Mouse (Mus musculus) cerebellum, postnatal 10 days (tissue): ENCODE measurements around the gene Gatm.
A peak's percentile ranks its signal among the peaks of the same experiment; 100 is the strongest.

Experiments used
- DNase-seq, 2 experiments: peaks; one replicate each; pipeline ENCODE4 v3.0.0; 2021; ENCODE audit warnings: mixed read lengths in 2 of 2

The Gatm gene

GRCm38 (mm10) chr2:122605829-122606228 lies 5.3 kb downstream of the Gatm start:
- DNase-seq: peak in 1 of 2 experiments; percentile 25

- DNase-seq: no peak
Measured at GRCm38 (mm10) chr2:122601354-122601753, 9.7 kb downstream of the Gatm start.

GRCm38 (mm10) chr2:122599736-122600135 lies 11.4 kb downstream of the Gatm start:
- DNase-seq: peak; percentile 38 to 39

- DNase-seq: no peak
Measured at GRCm38 (mm10) chr2:122595461-122595860, 15.6 kb downstream of the Gatm start.

- no peak for DNase-seq
Measured at GRCm38 (mm10) chr2:122591213-122591612, 19.9 kb downstream of the Gatm start.

GRCm38 (mm10) chr2:122590351-122590750 lies 20.8 kb downstream of the Gatm start:
- no peak for DNase-seq

GRCm38 (mm10) chr2:122587861-122588519 lies 23.1 kb downstream of the Gatm start:
- DNase-seq: peak in 1 of 2 experiments; percentile 21

GRCm38 (mm10) chr2:122586258-122586657 lies 24.8 kb downstream of the Gatm start:
- no peak for DNase-seq

GRCm38 (mm10) chr2:122582324-122582723 lies 28.8 kb downstream of the Gatm start:
- no peak for DNase-seq

- no peak for DNase-seq
Measured at GRCm38 (mm10) chr2:122581361-122582017, 29.6 kb downstream of the Gatm start.

GRCm38 (mm10) chr2:122580426-122580825 lies 30.7 kb downstream of the Gatm start:
- no peak for DNase-seq

- no peak for DNase-seq
Measured at GRCm38 (mm10) chr2:122577316-122577715, 33.8 kb downstream of the Gatm start.

GRCm38 (mm10) chr2:122576295-122576694 lies 34.8 kb downstream of the Gatm start:
- DNase-seq: no peak

- peak; percentile 39 to 49 for DNase-seq
Measured at GRCm38 (mm10) chr2:122575470-122575869, 35.6 kb downstream of the Gatm start.

GRCm38 (mm10) chr2:122572438-122572837 lies 38.7 kb downstream of the Gatm start:
- DNase-seq: no peak

- peak; percentile 37 to 53 for DNase-seq
Measured at GRCm38 (mm10) chr2:122571326-122571725, 39.8 kb downstream of the Gatm start.

GRCm38 (mm10) chr2:122570430-122570829 lies 40.7 kb downstream of the Gatm start:
- no peak for DNase-seq

- peak; percentile 78 to 79 for DNase-seq
Measured at GRCm38 (mm10) chr2:122569439-122569838, 41.7 kb downstream of the Gatm start.

GRCm38 (mm10) chr2:122562251-122562650 lies 48.9 kb downstream of the Gatm start:
- no peak for DNase-seq

GRCm38 (mm10) chr2:122561221-122561620 lies 49.9 kb downstream of the Gatm start:
- DNase-seq: no peak

- peak; percentile 69 to 71 for DNase-seq
Measured at GRCm38 (mm10) chr2:122558317-122558716, 52.8 kb downstream of the Gatm start.
